Mouse (Mus musculus) embryo, embryonic 11 days (tissue): ENCODE measurements around the gene Kcnh1.

Experiments used
- DNase-seq: peaks from one replicate; pipeline ENCODE4 v3.0.0-alpha.2; 2015

Kcnh1 gene

GRCm38 (mm10) chr1:192327052-192327451 lies 136.5 kb downstream of the Kcnh1 start:
- no peak for DNase-seq

- no peak for DNase-seq
Observed at GRCm38 (mm10) chr1:192331207-192331606, 140.6 kb downstream of the Kcnh1 start.

GRCm38 (mm10) chr1:192336029-192336428 lies 145.5 kb downstream of the Kcnh1 start:
- no peak for DNase-seq

GRCm38 (mm10) chr1:192339361-192340077 lies 148.9 kb downstream of the Kcnh1 start:
- DNase-seq, result no peak

- DNase-seq, result no peak
Observed at GRCm38 (mm10) chr1:192341774-192342173, 151.2 kb downstream of the Kcnh1 start.

GRCm38 (mm10) chr1:192343996-192344395 lies 153.4 kb downstream of the Kcnh1 start:
- DNase-seq, result no peak

GRCm38 (mm10) chr1:192347327-192347726 lies 156.8 kb downstream of the Kcnh1 start:
- no peak for DNase-seq

- no peak for DNase-seq
Observed at GRCm38 (mm10) chr1:192356231-192356630, 165.7 kb downstream of the Kcnh1 start.

- DNase-seq, result no peak
Observed at GRCm38 (mm10) chr1:192359212-192359611, 168.6 kb downstream of the Kcnh1 start.

- DNase-seq, result no peak
Observed at GRCm38 (mm10) chr1:192368336-192368735, 177.8 kb downstream of the Kcnh1 start.

- DNase-seq, result no peak
Observed at GRCm38 (mm10) chr1:192371943-192372614, 181.5 kb downstream of the Kcnh1 start.

- DNase-seq, result no peak
Observed at GRCm38 (mm10) chr1:192378546-192379075, 188.0 kb downstream of the Kcnh1 start.

GRCm38 (mm10) chr1:192380596-192381041 lies 190.0 kb downstream of the Kcnh1 start:
- DNase-seq, result no peak

GRCm38 (mm10) chr1:192387624-192388023 lies 197.1 kb downstream of the Kcnh1 start:
- no peak for DNase-seq

GRCm38 (mm10) chr1:192391041-192391440 lies 200.5 kb downstream of the Kcnh1 start:
- DNase-seq, result no peak

- DNase-seq, result no peak
Observed at GRCm38 (mm10) chr1:192392232-192392631, 201.7 kb downstream of the Kcnh1 start.

GRCm38 (mm10) chr1:192399667-192400490 lies 209.3 kb downstream of the Kcnh1 start:
- no peak for DNase-seq

- DNase-seq, result no peak
Observed at GRCm38 (mm10) chr1:192400991-192401390, 210.4 kb downstream of the Kcnh1 start.

- DNase-seq, result no peak
Observed at GRCm38 (mm10) chr1:192402911-192403704, 212.5 kb downstream of the Kcnh1 start.

- no peak for DNase-seq
Observed at GRCm38 (mm10) chr1:192405136-192405535, 214.6 kb downstream of the Kcnh1 start.

GRCm38 (mm10) chr1:192406589-192406988 lies 216.0 kb downstream of the Kcnh1 start:
- DNase-seq, result no peak

GRCm38 (mm10) chr1:192415813-192416212 lies 225.2 kb downstream of the Kcnh1 start:
- no peak for DNase-seq
